Mouse (Mus musculus) gastrocnemius, adult 2 months (tissue): ENCODE measurements around the gene Neurod6. TPM values are rescaled to one million over a fixed set of nuclear protein-coding genes. Genes with fewer than 3 reads are reported as not detected.
A peak's percentile ranks its signal among the peaks of the same experiment; 100 is the strongest.
"Not testable (repeated sequence)": the region's sequence is repeated elsewhere in the genome, so short reads cannot be mapped to it uniquely, and the experiment has no call there.

Source experiments
- DNase-seq: peaks from one replicate; pipeline ENCODE4 v3.0.0; 2022
- H3K27ac ChIP-seq: fragments of 200-600 bp; 2 replicates; pipeline ENCODE4 v1.8.1; 2022; ENCODE audit warnings: mild to moderate bottlenecking
- H3K4me3 ChIP-seq: fragments of 200-600 bp; 2 replicates; pipeline ENCODE4 v1.8.1; 2022; ENCODE audit warnings: mild to moderate bottlenecking, moderate library complexity
- CTCF ChIP-seq: fragments of 200-600 bp; IDR thresholded peaks from 2 replicates; pipeline ENCODE4 v1.8.1; 2022; ENCODE audit warnings: antibody characterized with exemption, mild to moderate bottlenecking, moderate library complexity
- intact Hi-C: fragments of 180-260 bp; cut with DNase I; formaldehyde crosslinking; loops from one replicate; pipeline ENCODE4 v1.15.1; 2025
- long read RNA-seq, 2 experiments: library from polyadenylated mRNA; stranded (forward); transcript quantifications; one replicate each; pipeline ENCODE4 v2.0.0; 2021
- total RNA-seq, 2 experiments: library from RNA; stranded (reverse); gene quantifications; 2 replicates each; pipeline ENCODE4 v1.2.3; 2021

The Neurod6 gene
- not detected for total RNA-seq
- long read RNA-seq, experiment 1: 0 reads
- long read RNA-seq, experiment 2: 0 reads

DNA sequence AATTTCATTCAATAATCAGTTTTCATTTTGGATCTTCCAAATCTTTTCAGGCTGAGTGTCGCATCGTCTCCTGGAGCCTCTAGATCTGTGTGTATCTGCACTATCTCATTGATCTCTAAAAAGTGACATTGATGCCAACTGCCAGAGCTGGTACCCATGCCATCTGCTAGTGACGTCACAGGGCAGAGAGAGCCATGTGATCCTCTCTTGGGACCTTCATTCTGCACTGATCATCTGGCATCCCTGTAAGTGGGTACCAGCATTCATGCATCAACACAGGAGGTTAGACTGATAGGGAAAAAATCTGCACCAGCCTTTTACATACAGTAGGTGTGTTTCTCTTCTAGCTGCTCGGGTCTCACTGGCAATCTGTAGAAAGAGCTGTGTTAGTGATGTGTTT is at the start of gene Neurod6:
TSS of gene Neurod6 (minus strand) at position 290 of the 400 bp plus-strand sequence.
- no peak for TF ChIP-seq CTCF
- intact Hi-C loops: no loop called here
- Histone ChIP-seq H3K4me3 (no peak within 1 kb of the TSS), H3K27ac (no peak within 1 kb of the TSS)
- DNase-seq: no peak

DNA sequence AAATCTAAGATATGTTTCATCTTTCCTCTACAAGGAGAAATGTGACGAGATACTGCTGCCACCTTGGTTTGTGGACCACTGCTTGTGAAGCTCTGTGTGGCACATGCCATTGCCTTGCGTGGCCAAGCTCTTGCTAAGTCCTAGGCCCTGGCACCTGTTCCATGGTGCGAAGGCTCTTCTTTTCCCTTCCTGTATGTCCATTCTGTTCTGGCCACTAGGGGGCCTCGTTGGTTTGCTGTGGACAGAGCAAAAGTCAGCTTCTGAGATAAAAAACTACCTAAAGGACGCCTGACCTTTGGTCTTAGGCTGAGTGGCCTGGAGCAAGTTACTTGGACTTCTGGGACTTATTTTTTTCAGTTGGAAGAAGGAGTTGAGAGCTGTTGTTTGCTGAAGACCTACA is 36.1 kb upstream of the Neurod6 start:
- Histone ChIP-seq H3K27ac (no peak overlapping the region), H3K4me3 (no peak overlapping the region)
- peak; percentile 68 for TF ChIP-seq CTCF
- peak; percentile 59 for DNase-seq
- intact Hi-C loops: loop anchor here (10.0 kb wide), 1 partner anchor 228 kb away; no protein-coding TSS in a partner anchor

DNA sequence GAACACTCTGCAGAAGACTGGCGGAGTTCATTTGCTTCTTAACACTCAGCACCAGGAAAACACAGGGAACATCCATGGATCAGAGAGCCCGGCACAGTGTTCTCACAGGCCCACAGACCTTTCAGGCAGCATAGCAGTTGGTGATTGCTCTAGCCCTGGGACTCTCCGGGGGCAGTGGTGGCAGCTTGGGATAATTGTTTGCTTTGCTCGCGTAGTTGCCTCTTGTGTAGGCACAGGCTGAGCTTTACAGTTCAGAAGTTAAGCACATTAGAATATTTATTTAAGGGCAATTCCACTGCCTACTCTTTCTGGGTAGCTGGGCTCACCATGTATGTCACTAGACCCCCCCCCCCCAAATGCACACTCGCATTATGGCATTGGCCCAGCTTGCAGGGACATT is 34.4 kb upstream of the Neurod6 start:
- Histone ChIP-seq H3K27ac (no peak overlapping the region), H3K4me3 (no peak overlapping the region)
- intact Hi-C loops: loop anchor here (10.0 kb wide), 1 partner anchor 229 kb away; no protein-coding TSS in a partner anchor
- TF ChIP-seq CTCF: no peak
- DNase-seq: no peak

DNA sequence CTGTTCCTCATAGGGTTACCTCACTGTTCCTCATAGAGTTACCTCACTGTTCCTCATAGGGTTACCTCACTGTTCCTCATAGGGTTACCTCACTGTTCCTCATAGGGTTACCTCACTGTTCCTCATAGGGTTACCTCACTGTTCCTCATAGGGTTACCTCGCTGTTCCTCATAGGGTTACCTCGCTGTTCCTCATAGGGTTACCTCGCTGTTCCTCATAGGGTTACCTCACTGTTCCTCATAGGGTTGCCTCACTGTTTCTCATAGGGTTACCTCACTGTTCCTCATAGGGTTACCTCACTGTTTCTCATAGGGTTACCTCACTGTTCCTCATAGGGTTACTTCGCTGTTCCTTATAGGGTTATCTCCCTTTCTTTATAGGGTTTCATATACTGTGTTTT is 29.9 kb upstream of the Neurod6 start:
- intact Hi-C loops: loop anchor here (10.0 kb wide), 1 partner anchor 234 kb away; no protein-coding TSS in a partner anchor
- not testable (repeated sequence) for H3K4me3 ChIP-seq, DNase-seq, H3K27ac ChIP-seq

DNA sequence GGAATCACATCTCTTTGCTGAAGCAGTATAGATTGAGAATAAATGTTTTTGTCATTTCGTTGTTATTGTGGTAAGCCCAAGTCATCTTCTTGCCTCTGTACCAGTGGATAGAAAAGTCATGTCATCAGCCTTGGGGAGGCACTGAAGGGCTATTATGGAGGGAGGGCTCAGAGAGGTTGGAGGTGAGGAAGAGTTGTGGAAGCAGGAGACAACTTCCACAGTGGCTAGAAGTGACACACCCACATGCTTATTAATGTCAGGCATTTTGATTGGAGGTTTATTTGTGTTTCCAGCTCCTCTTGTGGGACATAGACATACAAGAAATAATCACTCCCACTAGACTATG is 23.7 kb upstream of the Neurod6 start:
- no peak for DNase-seq
- Histone ChIP-seq H3K4me3 (no peak overlapping the region), H3K27ac (no peak overlapping the region)
- intact Hi-C loops: no loop called here
- no peak for TF ChIP-seq CTCF

DNA sequence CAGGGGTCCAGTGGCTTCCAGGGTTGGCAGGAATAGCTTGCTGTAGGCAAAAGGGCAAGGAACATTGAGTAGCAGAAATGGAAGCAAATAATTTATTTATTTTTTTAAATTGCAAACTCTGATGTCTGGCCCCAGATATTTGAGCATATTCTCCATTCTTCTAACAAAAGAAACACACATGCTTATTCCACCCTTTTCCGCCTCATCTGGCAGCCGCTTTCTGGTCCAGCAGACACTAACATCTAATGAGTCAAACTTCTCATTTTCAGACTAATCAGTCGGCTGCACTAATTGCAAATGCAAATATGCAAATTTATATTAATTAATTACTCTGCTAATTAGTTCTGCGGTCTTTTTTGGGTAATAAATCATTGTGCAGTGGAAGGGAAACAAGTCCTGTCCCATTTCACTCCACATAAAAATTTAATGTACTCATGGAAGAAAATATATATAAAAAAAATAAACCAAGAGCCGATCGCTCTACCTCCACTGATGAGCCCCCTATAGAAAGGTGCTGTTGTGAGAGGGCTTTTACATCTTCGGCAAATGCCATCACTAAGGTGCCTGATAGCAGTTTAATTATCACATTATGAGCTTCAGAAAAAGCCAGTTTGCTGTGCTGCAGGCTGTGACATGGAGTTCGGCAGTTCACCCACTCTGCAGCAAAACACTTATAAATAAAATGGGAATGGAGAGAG is 23.1 kb upstream of the Neurod6 start:
- intact Hi-C loops: no loop called here
- Histone ChIP-seq H3K27ac (no peak overlapping the region), H3K4me3 (no peak overlapping the region)
- no peak for TF ChIP-seq CTCF
- no peak for DNase-seq

DNA sequence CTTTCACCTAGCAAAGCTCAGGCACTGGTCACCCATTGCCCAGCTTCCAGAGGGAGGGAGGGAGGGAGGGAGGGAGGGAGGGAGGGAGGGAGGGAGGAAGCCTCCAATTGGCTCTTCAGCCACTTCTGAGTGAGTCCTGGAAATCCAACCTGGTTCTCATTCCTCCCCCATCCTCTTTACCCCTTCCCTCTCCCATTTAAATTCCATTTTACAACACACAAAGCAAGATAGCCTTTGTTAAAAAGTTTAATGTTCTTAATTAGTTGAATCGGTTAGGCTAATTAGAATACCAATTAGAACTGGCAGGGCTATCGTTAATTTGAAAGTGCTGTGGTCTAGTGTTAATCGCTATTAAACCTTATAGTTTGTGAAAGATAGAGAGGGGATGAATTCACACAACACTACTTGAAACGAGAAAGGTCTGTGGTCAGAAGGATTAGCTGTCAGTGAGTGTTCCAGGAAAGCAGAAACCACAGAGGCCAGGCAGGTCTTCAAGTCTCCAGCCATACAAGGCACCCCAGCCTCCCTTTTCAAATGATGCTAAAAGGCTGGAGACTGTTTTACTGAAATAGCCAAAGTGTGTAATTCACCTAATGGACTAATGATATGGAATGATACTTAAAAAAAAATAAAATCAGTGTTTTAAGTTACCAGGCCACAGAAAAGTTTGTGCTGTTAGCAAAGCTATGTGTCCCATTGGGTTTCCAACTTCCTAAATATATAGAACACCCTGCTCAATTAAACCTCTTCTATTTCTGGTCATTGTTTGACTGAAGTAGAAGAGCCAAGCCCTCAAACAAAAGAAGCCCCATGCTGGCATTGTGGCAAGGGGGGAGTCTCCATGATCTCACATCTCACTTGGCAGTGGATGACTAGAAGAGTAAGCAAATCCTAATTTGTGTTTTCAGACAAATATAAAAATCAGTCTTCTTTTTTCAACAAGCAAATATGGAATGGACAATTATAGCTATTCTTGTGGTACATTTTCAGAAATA is 19.6 kb upstream of the Neurod6 start:
- TF ChIP-seq CTCF: no peak
- no peak for DNase-seq
- Histone ChIP-seq H3K27ac (no peak overlapping the region), H3K4me3 (no peak overlapping the region)
- intact Hi-C loops: no loop called here

DNA sequence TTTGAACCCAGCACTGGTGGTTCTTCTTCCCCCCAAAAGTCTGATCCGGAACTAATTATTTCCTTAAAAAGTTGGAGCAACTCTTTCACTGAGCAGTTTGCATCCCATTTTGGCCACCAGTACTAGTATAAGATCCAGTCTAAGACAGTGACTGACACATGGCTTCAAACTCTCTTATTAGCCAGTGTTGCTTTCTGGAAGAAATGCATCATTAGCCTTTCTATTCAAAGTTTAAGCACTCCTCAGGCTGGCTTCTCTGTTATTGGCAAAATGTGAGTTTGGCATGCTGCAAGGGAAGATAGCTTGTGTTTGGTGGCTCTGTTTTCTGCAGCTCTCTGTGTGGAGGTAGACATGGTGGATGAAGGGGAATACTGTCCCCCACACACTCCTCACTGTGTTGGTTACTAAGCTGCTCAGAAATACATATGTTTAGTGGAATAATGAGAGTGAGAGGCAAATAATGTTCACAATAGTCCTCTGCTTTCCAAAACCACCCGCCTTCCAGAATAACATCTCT is 9.0 kb upstream of the Neurod6 start:
- Histone ChIP-seq H3K4me3 (no peak overlapping the region), H3K27ac (no peak overlapping the region)
- intact Hi-C loops: no loop called here
- TF ChIP-seq CTCF: no peak
- no peak for DNase-seq

DNA sequence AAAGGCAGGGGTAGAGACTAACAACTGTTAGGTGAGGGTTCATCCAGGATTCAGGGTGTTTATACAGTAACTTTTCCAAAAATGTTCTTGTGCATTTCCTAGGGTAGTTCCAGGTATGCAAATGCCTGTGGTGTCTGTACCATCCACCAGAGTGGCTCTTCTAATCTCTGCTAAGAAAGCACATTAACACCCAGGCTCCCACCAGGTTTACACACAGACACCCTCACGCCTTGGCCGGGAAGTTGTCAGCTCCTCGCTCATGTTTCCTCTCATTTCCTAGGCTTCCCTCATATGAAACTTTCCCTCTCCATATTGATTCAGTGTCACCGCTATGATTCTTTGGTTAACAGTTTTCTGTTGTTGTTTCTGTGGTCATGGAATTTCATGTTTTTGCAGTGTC is 2.4 kb upstream of the Neurod6 start:
- Histone ChIP-seq H3K27ac (no peak overlapping the region), H3K4me3 (no peak overlapping the region)
- DNase-seq: no peak
- no peak for TF ChIP-seq CTCF
- intact Hi-C loops: no loop called here

DNA sequence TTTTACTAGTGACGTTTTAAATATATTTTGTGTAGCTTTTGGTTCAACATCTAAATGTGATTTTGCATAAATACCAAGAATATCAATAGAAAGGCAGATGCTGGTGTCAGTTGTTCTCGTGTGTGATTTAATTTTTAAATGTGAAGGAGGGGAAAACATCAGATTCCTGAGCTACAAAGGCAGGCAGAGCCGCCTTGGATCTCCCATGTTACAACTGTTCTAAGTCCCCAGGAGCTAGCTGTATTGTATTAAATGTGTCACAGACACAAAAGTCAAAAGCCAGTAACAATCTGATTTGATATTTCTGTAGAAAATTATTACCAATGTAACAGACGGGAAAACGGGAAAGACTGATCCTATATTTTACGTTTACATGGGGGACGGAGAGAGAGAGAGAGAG is 1.8 kb upstream of the Neurod6 start:
- Histone ChIP-seq H3K27ac (no peak overlapping the region), H3K4me3 (no peak overlapping the region)
- intact Hi-C loops: no loop called here
- TF ChIP-seq CTCF: no peak
- DNase-seq: no peak

DNA sequence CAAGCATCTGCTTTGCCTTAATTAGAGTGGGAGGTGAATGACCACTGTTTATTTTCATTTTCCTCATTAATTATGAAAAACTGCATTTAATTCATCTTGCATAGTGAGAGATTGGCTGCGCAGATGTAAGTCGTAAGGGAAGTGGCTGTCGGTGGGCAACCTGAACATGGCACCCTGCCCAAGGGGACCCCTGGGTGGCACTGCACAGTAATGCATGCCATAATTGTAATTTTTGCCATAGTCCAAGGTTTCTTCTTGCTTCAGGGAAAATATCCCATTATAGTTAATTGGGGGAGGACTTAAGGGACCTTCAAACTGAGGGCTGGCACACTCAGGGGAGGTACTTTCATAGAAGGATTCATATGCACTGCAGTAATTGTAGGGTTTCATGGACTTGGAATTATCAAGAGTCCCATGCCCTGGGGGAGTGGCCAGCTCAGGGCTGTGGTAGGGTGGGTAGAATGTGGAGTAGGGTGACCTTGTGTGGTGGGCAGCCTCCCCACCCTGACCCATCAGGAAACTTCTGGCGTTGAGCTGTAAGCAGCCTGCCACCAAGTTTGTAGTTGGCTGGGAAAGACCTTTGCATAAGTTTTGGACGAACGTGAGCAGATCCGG is 2.4 kb downstream of the Neurod6 start:
- no peak for TF ChIP-seq CTCF
- Histone ChIP-seq H3K27ac (no peak overlapping the region), H3K4me3 (no peak overlapping the region)
- intact Hi-C loops: no loop called here
- no peak for DNase-seq

DNA sequence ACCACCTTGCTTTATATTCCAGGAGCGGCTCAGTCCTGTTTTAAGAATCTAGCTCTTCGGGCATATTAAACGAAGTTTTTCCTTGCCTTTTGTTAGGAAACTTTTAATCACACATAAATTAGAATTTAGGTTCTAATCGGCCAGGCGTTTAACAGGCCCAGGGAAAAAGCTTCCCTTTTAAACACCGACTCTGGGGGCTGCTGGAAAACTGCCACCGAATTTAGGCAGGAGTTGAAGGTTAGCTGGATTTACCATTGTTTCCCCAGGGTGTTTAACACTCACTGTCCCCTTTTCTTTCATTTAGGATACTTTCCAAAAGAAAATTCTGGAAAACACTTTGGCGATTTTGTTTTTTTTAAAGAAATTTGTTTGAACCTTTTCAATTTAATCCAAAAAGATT is 3.7 kb downstream of the Neurod6 start:
- intact Hi-C loops: no loop called here
- TF ChIP-seq CTCF: no peak
- Histone ChIP-seq H3K27ac (no peak overlapping the region), H3K4me3 (no peak overlapping the region; the same call in 1 of the 2 replicates)
- no peak for DNase-seq
